Mouse (Mus musculus) forebrain, embryonic 13.5 days (tissue): ENCODE data around the gene Atxn7l1. TPM values are rescaled to one million over a fixed set of nuclear protein-coding genes. Genes with fewer than 3 reads are reported as not detected.
A peak's percentile ranks its signal among the peaks of the same experiment; 100 is the strongest.

Source experiments
- ATAC-seq: fragments of 200-750 bp; cut with Nextera tagmentation; 2 replicates; pipeline ENCODE4 v1.8.0; 2017
- H3K27ac ChIP-seq: fragments of 300-500 bp; sonication (generic); 2 replicates; pipeline ENCODE4 v1.5.1; 2015; ENCODE audit warnings: inconsistent platforms, mild to moderate bottlenecking, moderate library complexity
- H3K27me3 ChIP-seq: fragments of 300-500 bp; sonication (generic); 2 replicates; pipeline ENCODE4 v1.6.1; 2015; ENCODE audit warnings: mild to moderate bottlenecking, inconsistent platforms
- H3K36me3 ChIP-seq: fragments of 300-500 bp; sonication (generic); 2 replicates; pipeline ENCODE4 v1.6.1; 2015; ENCODE audit warnings: mild to moderate bottlenecking, inconsistent platforms; ENCODE audit not compliant: poor library complexity, severe bottlenecking
- H3K4me1 ChIP-seq: fragments of 300-500 bp; sonication (generic); 2 replicates; pipeline ENCODE4 v1.6.1; 2015; ENCODE audit warnings: inconsistent platforms
- H3K4me2 ChIP-seq: fragments of 300-500 bp; sonication (generic); 2 replicates; pipeline ENCODE4 v1.6.1; 2015; ENCODE audit warnings: inconsistent platforms, mild to moderate bottlenecking, moderate library complexity
- H3K4me3 ChIP-seq: fragments of 300-500 bp; sonication (generic); 2 replicates; pipeline ENCODE4 v1.5.1; 2015; ENCODE audit warnings: mild to moderate bottlenecking, inconsistent platforms
- H3K9ac ChIP-seq: fragments of 300-500 bp; sonication (generic); 2 replicates; pipeline ENCODE4 v1.6.1; 2015; ENCODE audit warnings: mild to moderate bottlenecking, inconsistent platforms
- H3K9me3 ChIP-seq: fragments of 300-500 bp; sonication (generic); replicated peaks from 2 replicates; pipeline ENCODE4 v1.6.1; 2016; ENCODE audit warnings: inconsistent platforms
- WGBS: fragments of 180-500 bp; shearing (Covaris S2); methylation state at CpG from one replicate; pipeline ENCODE4 v1.1.7; 2015; 5-methylcytosine and 5-hydroxymethylcytosine counted together
- polyA plus RNA-seq: library from polyadenylated mRNA; unstranded; fragments of >200 nt; fragmentation: Nextera tagmentation; extraction: Ambion mirVana; gene quantifications from 2 replicates; pipeline ENCODE4 v1.2.1, GENCODE M21; 2015

The Atxn7l1 gene
- polyA plus RNA-seq, 1 experiment from 2014 or later = 15.4 TPM

- H3K9ac ChIP-seq = no peak overlapping the region
- no peak overlapping the region for H3K4me2 ChIP-seq
- peaks cover 17% of the 10 kb centered on the region for H3K4me1 ChIP-seq
- no peaks in the 10 kb centered on the region for H3K9me3 ChIP-seq
- H3K36me3 ChIP-seq = peaks cover 3% of the 10 kb centered on the region; the same call in 1 of the 2 replicates
- H3K4me3 ChIP-seq = no peak overlapping the region
- peak; percentile 55; the same call in 1 of the 2 replicates for ATAC-seq
- no peaks in the 10 kb centered on the region for H3K27me3 ChIP-seq
- 34% methylated on average over 7 of the region's 7 CpGs for WGBS
- no peak overlapping the region for H3K27ac ChIP-seq
Measured at GRCm38 (mm10) chr12:33128702-33129101, 18.8 kb upstream of the Atxn7l1 start.

- H3K9ac ChIP-seq = no peak overlapping the region
- no peaks in the 10 kb centered on the region for H3K27me3 ChIP-seq
- H3K36me3 ChIP-seq = peaks cover 3% of the 10 kb centered on the region; the same call in 1 of the 2 replicates
- no peak overlapping the region for H3K4me2 ChIP-seq
- no peaks in the 10 kb centered on the region for H3K9me3 ChIP-seq
- ATAC-seq = 0 out of 2 replicates have a peak, but pooled peaks have one; percentile 13
- H3K27ac ChIP-seq = no peak overlapping the region
- WGBS = 25% methylated on average over 4 of the region's 4 CpGs
- H3K4me3 ChIP-seq = no peak overlapping the region
- H3K4me1 ChIP-seq = peaks cover 17% of the 10 kb centered on the region
Measured at GRCm38 (mm10) chr12:33129410-33129809, 18.1 kb upstream of the Atxn7l1 start.

- Histone ChIP-seq H3K9ac (no peak overlapping the region), H3K4me2 (no peak overlapping the region), H3K27me3 (no peaks in the 10 kb centered on the region), H3K4me3 (no peak overlapping the region), H3K27ac (peak overlapping the region; percentile 59; the same call in 1 of the 2 replicates), H3K9me3 (no peaks in the 10 kb centered on the region), H3K36me3 (peaks cover 3% of the 10 kb centered on the region; the same call in 1 of the 2 replicates), H3K4me1 (peaks cover 17% of the 10 kb centered on the region)
- peak; percentile 37 for ATAC-seq
- WGBS = 37% methylated on average over 8 of the region's 8 CpGs
Measured at GRCm38 (mm10) chr12:33130401-33130800, 17.1 kb upstream of the Atxn7l1 start.

- Histone ChIP-seq H3K4me2 (no peak overlapping the region), H3K9ac (no peak overlapping the region), H3K9me3 (no peaks in the 10 kb centered on the region), H3K27ac (no peak overlapping the region), H3K27me3 (no peaks in the 10 kb centered on the region), H3K4me3 (no peak overlapping the region), H3K4me1 (peaks cover 17% of the 10 kb centered on the region), H3K36me3 (peaks cover 3% of the 10 kb centered on the region; the same call in 1 of the 2 replicates)
- no peak for ATAC-seq
- WGBS = 86% methylated on average over 7 of the region's 7 CpGs
Measured at GRCm38 (mm10) chr12:33131796-33132195, 15.7 kb upstream of the Atxn7l1 start.

GRCm38 (mm10) chr12:33137857-33138256, 9.6 kb upstream of the Atxn7l1 start:
- Histone ChIP-seq H3K4me1 (no peaks in the 10 kb centered on the region), H3K4me2 (no peak overlapping the region), H3K4me3 (no peak overlapping the region), H3K27me3 (no peaks in the 10 kb centered on the region), H3K36me3 (no peaks in the 10 kb centered on the region), H3K9me3 (no peaks in the 10 kb centered on the region), H3K27ac (no peak overlapping the region), H3K9ac (no peak overlapping the region)
- WGBS = 87% methylated on average over 1 of the region's 1 CpGs
- ATAC-seq = no peak

GRCm38 (mm10) chr12:33139083-33139482, 8.4 kb upstream of the Atxn7l1 start:
- no peak for ATAC-seq
- 86% methylated on average over 3 of the region's 3 CpGs for WGBS
- H3K27me3 ChIP-seq = no peaks in the 10 kb centered on the region

GRCm38 (mm10) chr12:33144456-33144855, 3.0 kb upstream of the Atxn7l1 start:
- no peak overlapping the region for H3K27ac ChIP-seq
- H3K9me3 ChIP-seq = no peaks in the 10 kb centered on the region
- peaks cover 13% of the 10 kb centered on the region; the same call in 1 of the 2 replicates for H3K27me3 ChIP-seq
- H3K4me2 ChIP-seq = no peak overlapping the region
- H3K36me3 ChIP-seq = no peaks in the 10 kb centered on the region
- 55% methylated on average over 8 of the region's 8 CpGs for WGBS
- no peak overlapping the region for H3K4me3 ChIP-seq
- peaks cover 26% of the 10 kb centered on the region for H3K4me1 ChIP-seq
- H3K9ac ChIP-seq = no peak overlapping the region
- no peak for ATAC-seq

More at GRCm38 (mm10) chr12:33139083-33139482, 8.4 kb upstream of the Atxn7l1 start:
- Histone ChIP-seq H3K4me3 (no peak overlapping the region), H3K4me1 (no peaks in the 10 kb centered on the region; the same call in 1 of the 2 replicates), H3K9me3 (no peaks in the 10 kb centered on the region), H3K9ac (no peak overlapping the region), H3K27ac (no peak overlapping the region), H3K36me3 (no peaks in the 10 kb centered on the region), H3K4me2 (no peak overlapping the region)

- Histone ChIP-seq H3K4me1 (peaks cover 27% of the 10 kb centered on the region), H3K9ac (peak overlapping the region; percentile 69), H3K27me3 (peaks cover 13% of the 10 kb centered on the region; the same call in 1 of the 2 replicates), H3K4me2 (peak overlapping the region; percentile 86), H3K4me3 (peak overlapping the region; percentile 73), H3K27ac (no peak overlapping the region), H3K9me3 (no peaks in the 10 kb centered on the region), H3K36me3 (0 out of 2 replicates have a peak, but pooled peaks cover 4% of the 10 kb centered on the region)
- 6% methylated on average over 29 of the region's 29 CpGs for WGBS
- ATAC-seq = peak; percentile 71
Measured at GRCm38 (mm10) chr12:33146622-33147433, 665 bp upstream of the Atxn7l1 start.

- 96% methylated on average over 16 of the region's 16 CpGs for WGBS
- Histone ChIP-seq H3K36me3 (0 out of 2 replicates have a peak, but pooled peaks cover 4% of the 10 kb centered on the region), H3K27ac (no peak overlapping the region), H3K4me1 (peaks cover 27% of the 10 kb centered on the region), H3K9ac (no peak overlapping the region), H3K4me2 (peak overlapping the region; percentile 86; the same call in 1 of the 2 replicates), H3K9me3 (no peaks in the 10 kb centered on the region), H3K4me3 (no peak overlapping the region), H3K27me3 (peaks cover 13% of the 10 kb centered on the region; the same call in 1 of the 2 replicates)
- ATAC-seq = no peak
Measured at GRCm38 (mm10) chr12:33149544-33150190, 2.2 kb downstream of the Atxn7l1 start.

- H3K4me1 ChIP-seq = peaks cover 21% of the 10 kb centered on the region
- H3K4me2 ChIP-seq = no peak overlapping the region
- peaks cover 9% of the 10 kb centered on the region; the same call in 1 of the 2 replicates for H3K36me3 ChIP-seq
- WGBS = 87% methylated on average over 7 of the region's 7 CpGs
- H3K9ac ChIP-seq = no peak overlapping the region
- H3K27me3 ChIP-seq = no peaks in the 10 kb centered on the region
- no peaks in the 10 kb centered on the region for H3K9me3 ChIP-seq
- no peak overlapping the region for H3K4me3 ChIP-seq
- no peak overlapping the region for H3K27ac ChIP-seq
- ATAC-seq = no peak
Measured at GRCm38 (mm10) chr12:33153131-33153530, 5.6 kb downstream of the Atxn7l1 start.

GRCm38 (mm10) chr12:33153850-33154249, 6.4 kb downstream of the Atxn7l1 start:
- Histone ChIP-seq H3K4me1 (peaks cover 14% of the 10 kb centered on the region), H3K4me3 (no peak overlapping the region), H3K36me3 (peaks cover 9% of the 10 kb centered on the region; the same call in 1 of the 2 replicates), H3K27me3 (no peaks in the 10 kb centered on the region), H3K9ac (no peak overlapping the region), H3K9me3 (no peaks in the 10 kb centered on the region), H3K4me2 (no peak overlapping the region), H3K27ac (no peak overlapping the region)
- ATAC-seq = no peak
- 93% methylated on average over 3 of the region's 3 CpGs for WGBS

GRCm38 (mm10) chr12:33154732-33155131, 7.2 kb downstream of the Atxn7l1 start:
- Histone ChIP-seq H3K9ac (no peak overlapping the region), H3K36me3 (peaks cover 9% of the 10 kb centered on the region; the same call in 1 of the 2 replicates), H3K4me1 (peaks cover 7% of the 10 kb centered on the region), H3K4me2 (no peak overlapping the region), H3K9me3 (no peaks in the 10 kb centered on the region), H3K4me3 (no peak overlapping the region), H3K27me3 (no peaks in the 10 kb centered on the region), H3K27ac (no peak overlapping the region)
- WGBS = 94% methylated on average over 3 of the region's 3 CpGs
- ATAC-seq = no peak
